Mouse (Mus musculus): ENCODE data around the gene Gm21488.
"Not testable (repeated sequence)": the region's sequence is repeated elsewhere in the genome, so short reads cannot be mapped to it uniquely, and the experiment has no call there.

Gm21488 gene

DNA sequence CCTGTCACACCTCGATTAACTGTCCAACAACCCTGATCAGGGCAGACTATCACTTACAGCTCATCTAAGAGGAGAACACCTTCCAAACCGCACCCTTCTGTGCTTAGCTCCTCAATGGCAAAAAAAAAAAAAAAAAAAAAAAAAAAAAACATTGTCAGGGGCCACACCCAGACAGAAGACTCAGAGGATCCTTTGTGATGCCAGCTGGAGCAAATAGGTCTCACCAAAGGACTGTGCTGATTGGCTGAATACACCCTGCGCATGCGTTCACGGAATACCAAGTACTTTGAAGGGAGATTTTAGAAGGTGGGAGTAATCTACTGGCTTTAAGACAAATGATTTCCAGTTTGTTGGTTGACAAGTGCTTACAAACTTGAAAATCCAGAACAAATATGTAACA lies at the start of gene Gm21488:
Gene Gm21488 (minus strand): TSS at position 101 of the 400 bp plus-strand sequence.
- DNase-seq: not testable (repeated sequence)

Data from B cell, adult 2 months (primary cell).